Mouse (Mus musculus) bone marrow macrophage, adult 2 months (primary cell): ENCODE results near the gene Oxgr1. TPM values are rescaled to one million over a fixed set of nuclear protein-coding genes. Genes with fewer than 3 reads are reported as not detected.

Experiments used
- H3K27ac ChIP-seq: 2 replicates; pipeline ENCODE4 v1.5.1; 2012; ENCODE audit warnings: low read depth, low read length; ENCODE audit not compliant: insufficient read depth
- H3K4me1 ChIP-seq: 2 replicates; pipeline ENCODE4 v1.6.1; 2012; ENCODE audit warnings: low read length; ENCODE audit not compliant: control insufficient read depth, insufficient read depth
- H3K4me3 ChIP-seq: 2 replicates; pipeline ENCODE4 v1.5.1; 2012; ENCODE audit warnings: mild to moderate bottlenecking, low read length, moderate library complexity; ENCODE audit not compliant: insufficient read depth
- CTCF ChIP-seq: IDR thresholded peaks from 2 replicates; pipeline ENCODE4 v1.5.1; 2012; ENCODE audit warnings: low read depth, mild to moderate bottlenecking, low read length, moderate library complexity
- POLR2A ChIP-seq: IDR thresholded peaks from 2 replicates; pipeline ENCODE4 v1.6.1; 2012; ENCODE audit warnings: mild to moderate bottlenecking, low read depth, low read length, borderline replicate concordance
- polyA plus RNA-seq: library from polyadenylated mRNA; stranded (reverse); fragments of >200 nt; gene quantifications from 2 replicates; pipeline ENCODE4 v1.2.4, GENCODE M21; 2012; ENCODE audit not compliant: missing spikeins, insufficient read depth, insufficient read length

Gene Oxgr1
- polyA plus RNA-seq, 1 experiment = not detected

DNA sequence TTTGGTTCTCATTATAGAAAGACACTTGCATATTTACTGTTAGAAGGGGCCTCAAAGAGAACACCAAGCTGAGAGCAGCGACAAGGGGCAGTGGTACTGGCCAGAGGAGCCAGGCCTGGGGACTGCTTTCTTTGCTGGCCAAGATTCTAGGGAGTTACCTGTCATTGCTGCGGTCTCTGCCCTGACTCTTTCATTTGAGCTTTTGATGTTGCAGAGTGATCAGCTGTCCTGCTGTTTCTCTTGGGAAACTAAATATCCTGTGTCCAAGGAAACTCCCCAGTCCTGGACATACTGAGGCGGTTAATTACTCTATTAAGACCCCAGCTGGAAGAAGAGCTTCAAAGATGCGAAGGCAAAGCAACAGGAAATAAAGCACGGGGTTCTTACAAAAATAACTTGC is 60.9 kb downstream of the Oxgr1 start:
- Histone ChIP-seq H3K4me3 (no peak overlapping the region), H3K27ac (no peak overlapping the region), H3K4me1 (no peaks in the 10 kb centered on the region)
- TF ChIP-seq CTCF = no peak
- no peak for TF ChIP-seq POLR2A

DNA sequence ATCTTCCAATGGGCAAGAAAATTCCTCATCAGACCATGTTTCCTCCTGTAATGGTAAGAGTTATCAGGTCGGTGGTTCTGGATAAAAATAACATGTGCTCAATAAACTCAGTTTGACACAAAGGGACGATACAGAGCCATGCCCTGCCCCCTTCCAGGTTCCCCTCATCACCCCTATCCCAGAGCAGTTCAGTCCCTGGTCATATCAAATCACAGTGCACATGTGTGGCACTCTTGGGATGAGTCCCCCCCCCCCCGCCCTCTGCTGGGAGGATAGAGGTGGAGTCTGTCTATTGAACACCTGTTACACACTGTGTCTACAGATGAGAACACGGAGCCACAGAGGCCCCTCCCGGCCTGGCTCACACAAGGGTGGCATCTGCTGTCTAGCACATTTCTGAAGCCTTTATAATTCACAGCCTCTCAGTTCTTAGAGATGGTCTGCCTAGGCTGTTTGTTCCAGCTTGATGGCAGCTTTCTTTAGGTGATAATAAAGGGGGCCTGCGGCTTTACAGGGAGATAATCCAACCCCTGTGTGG is 61.5 kb downstream of the Oxgr1 start:
- TF ChIP-seq CTCF (no peak), POLR2A (no peak)
- Histone ChIP-seq H3K27ac (no peak overlapping the region), H3K4me3 (no peak overlapping the region), H3K4me1 (no peaks in the 10 kb centered on the region)

Other genes starting within 250 kb of the Oxgr1 start
- gene Mbnl2, start 233.2 kb upstream of the Oxgr1 start, polyA plus RNA-seq = 98.2 and 110 TPM in 2 replicates